Mouse (Mus musculus): ENCODE results near the gene Gpr132.

Gpr132 gene

DNA sequence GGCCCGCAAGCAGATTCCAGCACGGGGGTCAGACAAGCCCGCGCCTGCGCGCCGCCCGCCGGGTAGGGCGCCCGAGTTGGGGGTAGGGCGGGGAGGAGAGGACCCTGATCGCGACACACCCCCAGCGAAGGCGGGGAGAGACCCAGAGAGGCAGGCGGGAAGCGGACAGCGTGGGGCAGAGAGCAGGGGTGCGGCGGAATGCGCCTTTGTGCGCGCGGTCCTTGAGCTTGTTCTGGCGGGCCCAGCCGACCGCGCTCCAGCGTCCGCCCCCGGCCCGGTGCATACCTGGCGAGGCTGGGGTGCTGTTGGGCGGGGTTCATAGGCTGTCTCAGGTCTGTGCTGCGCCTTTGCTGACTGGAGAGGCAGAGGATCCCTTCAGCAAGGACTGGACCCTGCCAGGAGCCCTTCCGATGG is 9.6 kb upstream of the Gpr132 start:
- in situ Hi-C loops (cut with MboI; ENCODE audit: low sequenced_read_pairs) = loop anchor here (5.0 kb wide), 1 partner anchor 70 kb away; no protein-coding TSS in a partner anchor

GRCm38 (mm10) chr12:112877073-112877576 is 9.1 kb upstream of the Gpr132 start:
- in situ Hi-C loops (cut with MboI; ENCODE audit: low sequenced_read_pairs) = loop anchor here (5.0 kb wide), 1 partner anchor 70 kb away; no protein-coding TSS in a partner anchor

GRCm38 (mm10) chr12:112876332-112877072 is 8.5 kb upstream of the Gpr132 start:
- in situ Hi-C loops (cut with MboI; ENCODE audit: low sequenced_read_pairs) = loop anchor here (5.0 kb wide), 1 partner anchor 71 kb away; no protein-coding TSS in a partner anchor

DNA sequence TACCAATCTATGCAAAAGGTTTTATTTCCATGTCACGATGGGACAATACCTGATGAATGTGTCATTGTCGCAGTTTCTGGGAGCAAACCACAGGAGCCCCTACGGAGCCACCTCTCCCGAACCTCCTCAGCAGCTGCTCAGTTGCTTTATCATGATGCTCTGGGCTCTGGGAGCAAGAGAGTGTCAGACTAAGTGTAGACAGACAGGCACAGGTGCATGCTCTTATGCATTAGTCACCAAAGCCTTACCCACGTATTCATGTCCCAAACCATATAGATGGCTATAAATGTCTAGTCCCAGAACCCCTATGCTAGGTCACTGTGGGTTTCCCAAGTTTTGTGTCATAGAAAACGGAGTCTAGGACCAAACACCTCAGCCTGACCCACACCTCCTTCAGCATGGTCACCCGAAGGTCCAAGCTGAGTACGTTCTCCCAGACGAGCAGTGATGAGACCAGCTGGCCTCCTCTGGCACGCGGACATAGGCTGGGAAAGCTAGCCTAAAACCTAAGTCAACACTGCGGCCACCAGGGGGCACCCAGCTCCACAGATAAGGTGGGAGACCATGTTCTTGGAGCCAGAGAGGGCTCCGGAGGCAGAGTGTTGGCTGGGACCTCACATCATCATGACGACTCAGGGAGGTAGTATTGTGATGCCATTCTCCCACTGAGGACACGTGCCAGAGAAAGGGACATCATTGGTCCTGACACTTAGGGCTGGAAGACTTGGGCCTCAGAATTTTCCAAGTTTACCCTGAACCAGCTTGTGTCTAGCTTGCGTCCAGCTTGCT is 7.4 kb upstream of the Gpr132 start:
- in situ Hi-C loops (cut with MboI; ENCODE audit: low sequenced_read_pairs) = loop anchor here (5.0 kb wide), 1 partner anchor 72 kb away; no protein-coding TSS in a partner anchor

- in situ Hi-C loops (cut with MboI; ENCODE audit: low sequenced_read_pairs) = no loop called here
These were observed 6.2 kb upstream of the Gpr132 start for GRCm38 (mm10) chr12:112874199-112874598.

- in situ Hi-C loops (cut with MboI; ENCODE audit: low sequenced_read_pairs) = no loop called here
These were observed 5.6 kb upstream of the Gpr132 start for GRCm38 (mm10) chr12:112873452-112874190.

GRCm38 (mm10) chr12:112872991-112873390 is 5.0 kb upstream of the Gpr132 start:
- in situ Hi-C loops (cut with MboI; ENCODE audit: low sequenced_read_pairs) = no loop called here

- in situ Hi-C loops (cut with MboI; ENCODE audit: low sequenced_read_pairs) = no loop called here
These were observed 3.2 kb upstream of the Gpr132 start for GRCm38 (mm10) chr12:112871272-112871671.

GRCm38 (mm10) chr12:112870775-112871174 is 2.7 kb upstream of the Gpr132 start:
- in situ Hi-C loops (cut with MboI; ENCODE audit: low sequenced_read_pairs) = no loop called here

DNA sequence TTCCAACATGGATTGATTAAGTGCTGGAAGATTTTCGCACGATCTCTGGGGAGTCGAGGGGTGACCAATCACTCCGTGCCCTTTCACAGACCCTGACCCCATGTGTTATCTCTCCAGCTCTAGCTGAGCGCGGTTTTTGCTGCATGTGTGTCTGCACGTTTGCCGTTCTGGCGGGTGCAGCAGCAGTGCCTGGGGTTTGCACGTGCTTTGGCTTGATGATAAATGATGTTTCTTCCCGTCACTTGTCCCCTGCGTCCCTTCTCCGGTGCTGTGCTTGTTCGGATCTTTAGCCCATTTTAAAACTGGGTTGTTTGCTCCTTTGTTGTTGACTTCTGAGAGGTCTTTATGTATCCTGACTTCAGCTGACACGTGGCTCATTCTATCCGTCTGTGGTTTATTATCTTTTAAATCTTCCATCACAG is 1.8 kb upstream of the Gpr132 start:
- in situ Hi-C loops (cut with MboI; ENCODE audit: low sequenced_read_pairs) = no loop called here

DNA sequence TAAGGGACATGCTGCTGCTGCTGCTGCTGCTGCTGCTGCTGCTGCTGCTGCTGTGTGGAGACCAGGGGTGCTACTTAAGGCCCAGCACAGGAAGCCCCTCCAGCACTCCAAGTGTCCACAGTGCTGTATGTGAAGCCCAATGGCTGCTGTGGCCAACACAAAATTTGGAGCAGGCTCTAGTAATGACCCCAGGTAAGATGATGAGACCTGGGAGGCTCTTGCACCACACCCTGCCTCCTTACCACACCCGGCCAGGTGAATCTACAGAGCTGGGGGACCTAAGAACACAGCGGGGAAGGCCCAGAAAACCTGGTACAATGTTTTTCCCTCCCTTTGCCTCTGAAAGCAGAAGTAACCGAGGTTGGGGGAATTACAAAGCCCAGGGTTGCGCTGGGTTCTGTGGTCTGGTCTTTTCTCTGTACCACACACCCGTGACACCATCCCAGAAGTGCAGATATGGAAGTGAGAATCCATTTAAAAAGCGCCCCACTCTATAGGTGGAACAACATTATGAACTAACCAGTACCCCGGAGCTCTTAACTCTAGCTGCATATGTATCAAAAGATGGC is 838 bp downstream of the Gpr132 start:
- in situ Hi-C loops (cut with MboI; ENCODE audit: low sequenced_read_pairs) = no loop called here

GRCm38 (mm10) chr12:112866467-112867080 is 1.5 kb downstream of the Gpr132 start:
- in situ Hi-C loops (cut with MboI; ENCODE audit: low sequenced_read_pairs) = no loop called here

- in situ Hi-C loops (cut with MboI; ENCODE audit: low sequenced_read_pairs) = no loop called here
These were observed 3.2 kb downstream of the Gpr132 start for GRCm38 (mm10) chr12:112864804-112865203.

GRCm38 (mm10) chr12:112861911-112862321 is 6.1 kb downstream of the Gpr132 start:
- in situ Hi-C loops (cut with MboI; ENCODE audit: low sequenced_read_pairs) = no loop called here

- in situ Hi-C loops (cut with MboI; ENCODE audit: low sequenced_read_pairs) = no loop called here
These were observed 7.3 kb downstream of the Gpr132 start for GRCm38 (mm10) chr12:112860765-112861164.

DNA sequence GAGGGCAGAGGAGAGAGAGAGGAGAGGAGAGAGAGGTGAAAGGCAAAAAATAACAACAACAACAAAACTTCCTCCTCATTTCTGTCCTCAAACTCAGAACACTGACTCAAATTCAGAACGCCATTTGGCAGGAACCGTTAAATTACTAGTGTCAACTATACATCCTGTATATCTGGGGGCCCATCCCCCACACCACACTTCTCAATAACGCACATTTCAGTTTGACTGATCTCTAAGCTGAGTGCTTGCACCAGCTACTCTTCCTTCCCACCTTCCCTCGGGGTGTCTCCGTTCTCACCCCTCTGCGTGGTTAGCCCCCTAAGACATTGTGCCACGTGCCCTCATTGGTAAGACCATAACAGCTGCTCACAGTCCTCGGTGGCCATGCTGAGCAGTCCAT is 8.1 kb downstream of the Gpr132 start:
- in situ Hi-C loops (cut with MboI; ENCODE audit: low sequenced_read_pairs) = no loop called here

DNA sequence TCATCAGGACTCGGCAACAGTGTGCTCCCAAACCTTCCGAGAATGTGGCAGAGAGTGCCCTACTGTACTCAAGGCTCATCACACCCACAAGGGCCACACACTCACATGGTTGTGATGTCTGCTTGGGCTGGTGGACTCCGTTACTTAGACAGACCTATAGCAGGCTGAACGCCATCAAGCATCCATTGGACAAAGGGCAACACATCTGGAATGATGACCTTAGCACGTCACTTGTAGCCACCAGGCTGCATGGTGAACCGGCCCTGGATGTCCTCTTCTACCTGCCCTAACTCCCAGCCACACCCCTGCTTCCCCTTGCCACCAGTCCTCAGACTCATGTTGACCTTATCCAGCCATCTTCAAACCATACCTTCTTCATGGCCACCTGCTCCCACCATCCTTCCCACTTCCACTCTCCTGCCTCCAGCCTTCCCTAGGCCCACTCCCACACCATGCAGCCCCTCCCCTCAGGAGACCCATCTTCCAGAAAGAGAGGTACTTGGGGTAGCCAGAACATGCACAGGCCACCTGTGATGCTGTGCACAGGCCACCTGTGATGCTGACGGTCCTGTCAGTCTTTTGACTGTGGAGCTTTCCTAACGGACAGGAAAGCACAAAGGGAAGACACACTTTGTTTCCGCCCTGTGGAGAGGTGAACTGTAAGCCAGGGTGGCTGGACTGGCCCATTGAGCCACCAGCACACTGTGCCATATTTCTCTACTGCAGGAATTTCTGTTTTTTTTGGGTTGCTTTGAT is 9.3 kb downstream of the Gpr132 start:
- in situ Hi-C loops (cut with MboI; ENCODE audit: low sequenced_read_pairs) = no loop called here

GRCm38 (mm10) chr12:112857021-112857925 is 10.8 kb downstream of the Gpr132 start:
- in situ Hi-C loops (cut with MboI; ENCODE audit: low sequenced_read_pairs) = no loop called here

All from CH12F3 (cell line).